Mouse (Mus musculus) liver, embryonic 11.5 days (tissue): Measurements from ENCODE around the gene Ddias. TPM values are rescaled to one million over a fixed set of nuclear protein-coding genes. Genes with fewer than 3 reads are reported as not detected.

Experiments used
- ATAC-seq: fragments of 200-750 bp; cut with Nextera tagmentation; replicated peaks from 2 replicates; pipeline ENCODE4 v1.8.0; 2017; ENCODE audit warnings: moderate number of reproducible peaks, mild to moderate bottlenecking, moderate TSS enrichment, moderate library complexity; ENCODE audit not compliant: low FRiP score
- DNase-seq: peaks from one replicate; pipeline ENCODE4 v3.0.0-alpha.2; 2017; ENCODE audit warnings: low spot score
- H3K27ac ChIP-seq: fragments of 300-500 bp; sonication (generic); 2 replicates; pipeline ENCODE4 v1.5.1; 2014; ENCODE audit warnings: mild to moderate bottlenecking, low read depth, low read length, control low read depth
- H3K27me3 ChIP-seq: fragments of 300-500 bp; sonication (generic); replicated peaks from 2 replicates; pipeline ENCODE4 v1.6.1; 2014; ENCODE audit warnings: low read length, mixed read lengths; ENCODE audit not compliant: control insufficient read depth, insufficient read depth
- H3K36me3 ChIP-seq: fragments of 300-500 bp; sonication (generic); 2 replicates; pipeline ENCODE4 v1.6.1; 2014; ENCODE audit warnings: mild to moderate bottlenecking, low read length, moderate library complexity, mixed read lengths; ENCODE audit not compliant: control insufficient read depth, insufficient read depth
- H3K4me1 ChIP-seq: fragments of 300-500 bp; sonication (generic); replicated peaks from 2 replicates; pipeline ENCODE4 v1.6.1; 2014; ENCODE audit warnings: low read length, mixed read lengths; ENCODE audit not compliant: control insufficient read depth, insufficient read depth
- H3K4me2 ChIP-seq: fragments of 300-500 bp; sonication (generic); 2 replicates; pipeline ENCODE4 v1.6.1; 2014; ENCODE audit warnings: mild to moderate bottlenecking, control low read depth, moderate library complexity
- H3K4me3 ChIP-seq: fragments of 300-500 bp; sonication (generic); 2 replicates; pipeline ENCODE4 v1.5.1; 2014; ENCODE audit warnings: low read depth, low read length, control low read depth
- H3K9ac ChIP-seq: fragments of 300-500 bp; sonication (generic); 2 replicates; pipeline ENCODE4 v1.6.1; 2014; ENCODE audit warnings: low read depth, low read length, control low read depth
- H3K9me3 ChIP-seq: fragments of 300-500 bp; sonication (generic); 2 replicates; pipeline ENCODE4 v1.6.1; 2016; ENCODE audit warnings: low read length, inconsistent platforms, mixed read lengths; ENCODE audit not compliant: control insufficient read depth
- WGBS: fragments of 180-500 bp; shearing (Covaris S2); extraction: QIAGEN DNeasy Blood & Tissue Kit; methylation state at CpG from one replicate; pipeline ENCODE4 v1.1.7; 2014; 5-methylcytosine and 5-hydroxymethylcytosine counted together
- polyA plus RNA-seq: library from polyadenylated mRNA; unstranded; fragments of >200 nt; fragmentation: Nextera tagmentation; extraction: Ambion mirVana; gene quantifications from 2 replicates; pipeline ENCODE4 v1.2.1, GENCODE M21; 2014

Ddias gene
- polyA plus RNA-seq, 1 experiment from 2014 or later = 21.2 TPM

- H3K27ac ChIP-seq = no peak overlapping the region
- no peaks in the 10 kb centered on the region for H3K4me1 ChIP-seq
- no peak overlapping the region for H3K9ac ChIP-seq
- no peaks in the 10 kb centered on the region for H3K36me3 ChIP-seq
- no peaks in the 10 kb centered on the region for H3K27me3 ChIP-seq
- DNase-seq (no peak), ATAC-seq (no peak)
- no peak overlapping the region for H3K4me3 ChIP-seq
- 77% methylated on average over 11 of the region's 11 CpGs for whole genome bisulfite sequencing
- no peaks in the 10 kb centered on the region for H3K9me3 ChIP-seq
- H3K4me2 ChIP-seq = no peak overlapping the region
These were observed 54.4 kb downstream of the Ddias start for GRCm38 (mm10) chr7:92819656-92820055.

DNA sequence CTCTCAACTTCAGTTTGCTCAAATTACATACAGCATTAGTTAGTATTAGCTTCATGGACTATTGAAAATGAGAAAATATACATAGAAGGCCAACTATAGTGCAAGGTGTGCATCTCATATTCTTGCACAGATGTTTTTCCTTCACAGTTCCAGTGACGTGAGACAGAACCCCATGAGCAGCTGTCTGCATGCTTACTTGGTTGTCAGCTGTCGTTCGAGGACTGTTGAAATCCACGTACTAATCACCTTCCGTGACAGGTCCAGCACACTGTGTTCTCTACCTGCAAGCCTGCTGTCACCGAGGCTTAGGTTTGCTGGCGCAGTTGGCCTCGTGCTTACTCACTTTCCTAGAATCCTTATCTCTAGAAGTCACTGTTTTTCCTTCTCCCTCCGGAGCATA is 56.2 kb downstream of the Ddias start:
- 73% methylated on average over 9 of the region's 9 CpGs for WGBS
- Histone ChIP-seq H3K27ac (no peak overlapping the region), H3K4me2 (no peak overlapping the region), H3K9ac (no peak overlapping the region), H3K27me3 (no peaks in the 10 kb centered on the region), H3K4me3 (no peak overlapping the region), H3K9me3 (no peaks in the 10 kb centered on the region), H3K4me1 (no peaks in the 10 kb centered on the region), H3K36me3 (no peaks in the 10 kb centered on the region)
- ATAC-seq (no peak), DNase-seq (no peak)

GRCm38 (mm10) chr7:92817242-92817641 is 56.8 kb downstream of the Ddias start:
- Histone ChIP-seq H3K36me3 (no peaks in the 10 kb centered on the region), H3K27ac (no peak overlapping the region), H3K4me2 (no peak overlapping the region), H3K9me3 (no peaks in the 10 kb centered on the region), H3K9ac (no peak overlapping the region), H3K27me3 (no peaks in the 10 kb centered on the region), H3K4me3 (no peak overlapping the region), H3K4me1 (no peaks in the 10 kb centered on the region)
- DNase-seq = no peak
- ATAC-seq = no peak
- WGBS = 63% methylated on average over 2 of the region's 2 CpGs

GRCm38 (mm10) chr7:92811667-92812279 is 62.3 kb downstream of the Ddias start:
- H3K27me3 ChIP-seq = no peaks in the 10 kb centered on the region
- ATAC-seq (no peak), DNase-seq (no peak)
- 76% methylated on average over 7 of the region's 7 CpGs for WGBS
- no peak overlapping the region for H3K9ac ChIP-seq
- H3K4me1 ChIP-seq = no peaks in the 10 kb centered on the region
- no peak overlapping the region for H3K4me2 ChIP-seq
- no peaks in the 10 kb centered on the region for H3K9me3 ChIP-seq
- H3K4me3 ChIP-seq = no peak overlapping the region
- no peaks in the 10 kb centered on the region for H3K36me3 ChIP-seq
- no peak overlapping the region for H3K27ac ChIP-seq

Other genes with a start within 250 kb of the Ddias start
- 1.3 and 1.7 TPM in 2 replicates for gene Ankrd42, start 237.1 kb downstream of the Ddias start, polyA plus RNA-seq
- 17.6 and 19.2 TPM in 2 replicates for gene Pcf11, start 204.3 kb downstream of the Ddias start, polyA plus RNA-seq
- 4.6 and 6.4 TPM in 2 replicates for gene Rab30, start 132.6 kb downstream of the Ddias start, polyA plus RNA-seq
- 30.1 and 33.6 TPM in 2 replicates for gene Prcp, start 223 bp upstream of the Ddias start, polyA plus RNA-seq
- gene Fam181b, start 205.6 kb upstream of the Ddias start, polyA plus RNA-seq = 2.1 and 2.5 TPM in 2 replicates